Mouse (Mus musculus): ENCODE results near the gene Jph4.

Jph4 gene

GRCm38 (mm10) chr14:55063117-55063516, 53.6 kb downstream of the Jph4 start:
- no peak for DNase-seq

GRCm38 (mm10) chr14:55062626-55063025, 54.1 kb downstream of the Jph4 start:
- peak; percentile 61 to 76 for DNase-seq

- peak in 1 of 2 experiments; percentile 19 for DNase-seq
Measured at GRCm38 (mm10) chr14:55061845-55062244, 54.9 kb downstream of the Jph4 start.

- DNase-seq: peak in 1 of 2 experiments; percentile 25
Measured at GRCm38 (mm10) chr14:55059931-55060330, 56.8 kb downstream of the Jph4 start.

- DNase-seq: no peak
Measured at GRCm38 (mm10) chr14:55059009-55059408, 57.7 kb downstream of the Jph4 start.

All from cerebellum, postnatal 36 days (tissue).